Mouse (Mus musculus) ovary, postnatal 10 days (tissue): ENCODE measurements around the gene Tmem135.
A peak's percentile ranks its signal among the peaks of the same experiment; 100 is the strongest.

Experiments
- DNase-seq: peaks from one replicate; pipeline ENCODE4 v3.0.0; 2022; ENCODE audit warnings: low spot score

Tmem135 gene

GRCm38 (mm10) chr7:89417707-89418106, 13.7 kb upstream of the Tmem135 start:
- no peak for DNase-seq

DNA sequence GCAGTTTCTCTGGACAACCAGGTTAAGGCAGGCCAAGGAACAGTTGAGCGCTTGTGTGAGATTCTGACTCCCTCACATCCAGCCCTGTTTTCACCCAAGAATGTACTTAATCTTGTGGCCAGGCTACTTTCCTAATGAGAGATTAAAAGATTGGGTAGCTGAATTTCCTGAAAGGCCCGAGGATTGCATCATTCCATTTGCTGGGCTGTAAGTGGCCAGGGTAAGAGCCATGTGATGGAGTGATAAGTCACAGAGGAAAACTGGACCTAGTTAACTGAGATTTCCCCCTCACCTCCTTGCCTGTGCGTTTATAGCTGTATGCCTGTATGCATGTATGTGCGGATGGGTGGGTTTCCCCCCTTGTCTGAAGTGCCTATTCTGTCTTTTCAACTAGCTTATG, 12.0 kb upstream of the Tmem135 start:
- DNase-seq = no peak

DNA sequence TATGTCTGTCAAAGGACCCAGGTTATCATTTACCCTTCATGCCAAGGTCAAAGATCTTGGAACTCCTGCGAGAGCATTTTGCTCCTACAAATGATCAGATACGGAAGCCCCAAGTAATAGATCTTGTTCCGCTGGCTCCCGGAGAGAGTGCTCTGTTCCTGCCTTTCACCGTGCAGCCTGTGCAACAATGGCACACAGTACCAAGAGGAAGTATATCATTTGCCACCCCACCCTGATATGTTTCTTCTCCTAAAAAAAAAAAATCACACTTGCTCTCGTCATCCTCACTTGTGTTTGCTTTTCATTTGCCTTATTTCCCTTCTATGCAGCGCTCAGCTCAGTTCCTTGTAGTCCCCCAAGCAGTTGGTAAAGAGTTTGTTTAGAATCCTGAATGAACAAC, 8.1 kb upstream of the Tmem135 start:
- no peak for DNase-seq

- no peak for DNase-seq
These were observed 7.3 kb upstream of the Tmem135 start for GRCm38 (mm10) chr7:89411346-89411745.

DNA sequence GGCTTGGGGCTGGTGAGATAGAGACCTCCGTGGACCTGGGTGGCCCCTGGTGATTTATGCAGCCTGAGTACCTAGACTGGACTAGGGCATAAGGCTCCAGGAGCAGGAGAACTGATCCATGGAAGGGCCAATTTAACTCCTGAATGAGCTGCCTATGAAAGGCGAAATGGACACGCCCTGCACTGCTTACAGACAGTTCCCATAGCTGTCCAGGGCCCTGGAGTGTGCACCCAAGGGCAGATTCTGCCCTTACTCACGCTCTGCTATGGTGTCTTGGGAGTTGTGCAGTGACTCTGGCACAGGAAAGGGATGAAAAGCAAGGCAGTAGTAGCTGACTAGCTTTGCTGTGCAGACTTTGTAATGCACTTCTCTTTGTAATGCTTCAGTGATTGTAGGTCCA, 6.3 kb upstream of the Tmem135 start:
- no peak for DNase-seq

DNA sequence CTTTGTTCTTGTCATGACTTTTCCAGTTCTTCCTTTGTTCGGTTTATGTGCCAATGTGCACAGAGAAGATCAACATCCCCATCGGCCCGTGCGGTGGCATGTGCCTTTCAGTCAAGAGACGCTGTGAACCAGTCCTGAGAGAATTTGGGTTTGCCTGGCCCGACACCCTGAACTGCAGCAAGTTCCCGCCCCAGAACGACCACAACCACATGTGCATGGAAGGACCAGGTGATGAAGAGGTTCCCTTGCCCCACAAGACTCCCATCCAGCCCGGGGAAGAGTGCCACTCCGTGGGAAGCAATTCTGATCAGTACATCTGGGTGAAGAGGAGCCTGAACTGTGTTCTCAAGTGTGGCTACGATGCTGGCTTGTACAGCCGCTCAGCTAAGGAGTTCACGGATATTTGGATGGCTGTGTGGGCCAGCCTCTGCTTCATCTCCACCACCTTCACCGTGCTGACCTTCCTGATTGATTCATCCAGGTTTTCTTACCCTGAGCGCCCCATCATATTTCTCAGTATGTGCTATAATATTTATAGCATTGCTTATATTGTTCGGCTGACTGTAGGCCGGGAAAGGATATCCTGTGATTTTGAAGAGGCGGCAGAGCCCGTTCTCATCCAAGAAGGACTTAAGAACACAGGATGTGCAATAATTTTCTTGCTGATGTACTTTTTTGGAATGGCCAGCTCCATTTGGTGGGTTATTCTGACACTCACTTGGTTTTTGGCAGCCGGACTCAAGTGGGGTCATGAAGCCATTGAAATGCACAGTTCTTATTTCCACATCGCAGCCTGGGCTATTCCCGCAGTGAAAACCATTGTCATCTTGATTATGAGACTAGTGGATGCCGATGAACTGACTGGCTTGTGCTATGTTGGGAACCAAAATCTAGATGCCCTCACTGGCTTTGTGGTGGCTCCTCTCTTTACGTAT, 3.3 kb upstream of the Tmem135 start:
- DNase-seq = no peak

GRCm38 (mm10) chr7:89406011-89406410, 2.0 kb upstream of the Tmem135 start:
- DNase-seq = no peak

- DNase-seq = no peak
These were observed 865 bp upstream of the Tmem135 start for GRCm38 (mm10) chr7:89404734-89405440.

DNA sequence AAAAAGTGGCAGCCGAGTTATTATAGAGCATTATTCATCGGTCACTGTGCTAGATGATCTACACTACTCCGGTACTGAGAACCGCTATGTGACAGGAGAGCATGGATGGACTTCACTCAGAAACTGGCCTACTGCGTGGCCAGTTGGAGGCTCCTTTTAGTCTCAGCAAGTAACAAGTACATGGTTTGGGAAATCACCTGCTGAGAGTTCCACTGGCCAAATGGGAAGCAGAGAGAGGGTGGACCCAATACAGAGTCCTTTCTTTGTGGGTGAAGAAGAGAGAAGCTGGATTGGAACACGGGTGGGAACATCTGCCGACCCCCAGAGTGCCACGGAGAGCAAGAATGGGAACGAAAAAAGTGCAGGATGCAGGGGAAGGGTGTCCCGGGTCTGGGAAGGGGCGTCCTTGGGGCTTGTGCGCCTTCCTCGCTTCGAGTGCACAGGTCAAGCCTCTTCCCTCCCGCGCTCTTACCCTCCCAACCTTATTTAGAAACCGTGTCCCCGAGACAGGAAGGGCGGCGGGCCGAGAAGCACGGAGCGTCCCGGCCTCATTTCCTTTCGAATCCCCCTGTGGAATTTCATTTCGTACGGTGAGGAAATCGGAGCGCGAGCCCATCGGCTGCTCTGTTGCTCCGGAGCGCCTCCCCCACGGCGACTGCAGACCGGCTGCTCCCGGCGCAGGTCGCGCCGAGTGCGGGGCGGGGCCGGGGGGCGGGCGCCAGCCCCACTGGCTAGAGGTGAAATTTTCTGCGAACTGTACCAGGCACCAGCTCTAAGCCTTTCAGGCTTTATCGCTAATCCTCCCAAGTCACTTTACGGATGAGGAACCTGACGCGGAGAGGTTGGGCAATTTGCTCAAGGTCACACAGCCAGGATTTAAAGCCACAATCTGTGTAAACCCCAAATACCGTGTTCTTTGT, 709 bp downstream of the Tmem135 start:
- DNase-seq = peak; percentile 49

DNA sequence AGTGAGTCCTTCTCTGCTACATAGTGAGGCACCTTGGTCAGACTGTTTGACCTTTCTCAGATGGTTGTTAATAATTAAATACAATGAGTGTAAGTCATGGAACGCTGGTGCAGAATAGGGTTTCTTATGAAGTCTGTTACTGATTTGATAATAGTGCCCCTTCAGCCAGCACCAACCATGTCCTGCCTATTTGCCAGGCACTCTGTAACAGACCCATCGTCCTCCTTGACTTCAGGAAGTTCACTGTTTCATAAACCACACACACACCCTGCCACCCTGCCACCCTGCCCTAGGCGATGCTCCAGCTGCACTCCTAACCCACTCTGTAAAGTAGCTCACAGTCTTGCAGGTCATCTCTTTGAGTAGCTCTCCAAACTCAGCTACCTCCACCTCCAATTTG, 2.1 kb downstream of the Tmem135 start:
- DNase-seq = no peak

DNA sequence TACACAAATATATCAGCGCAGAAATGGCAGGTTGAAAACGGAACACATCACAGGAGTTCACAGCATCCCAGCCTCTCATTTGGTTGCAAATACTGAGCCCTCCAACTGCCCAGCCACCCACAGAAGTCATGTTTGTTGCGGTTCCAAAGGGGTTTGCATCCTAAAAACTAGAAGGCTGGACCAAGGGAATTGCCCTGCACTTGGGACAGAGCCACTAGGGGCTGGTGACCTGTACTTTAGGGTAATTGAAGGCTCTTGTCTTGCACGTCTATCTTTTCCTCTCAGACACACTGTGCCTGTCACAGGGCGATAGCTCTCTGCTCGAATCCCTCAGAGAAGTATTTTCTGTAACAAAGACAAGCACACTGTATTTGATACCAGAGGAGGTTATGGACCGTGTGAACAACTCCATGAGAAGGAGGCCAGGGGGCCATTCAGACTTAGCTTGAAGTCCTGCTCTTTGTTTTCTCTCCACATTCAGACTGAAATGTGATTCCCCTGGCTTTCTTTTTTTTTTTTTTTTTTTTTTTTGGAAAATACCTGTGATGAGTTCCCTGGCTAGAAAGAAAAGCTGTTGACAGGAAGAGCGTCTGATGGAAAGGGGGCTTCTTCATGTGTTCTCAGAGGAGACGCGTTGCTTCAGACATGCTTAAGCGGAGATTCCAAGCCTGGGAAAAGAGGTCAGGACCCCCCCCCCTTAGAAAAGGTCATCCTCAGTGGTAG, 2.7 kb downstream of the Tmem135 start:
- DNase-seq = no peak

- DNase-seq = no peak
These were observed 3.3 kb downstream of the Tmem135 start for GRCm38 (mm10) chr7:89400721-89401120.

GRCm38 (mm10) chr7:89397837-89398534, 6.0 kb downstream of the Tmem135 start:
- DNase-seq = no peak

- DNase-seq = no peak
These were observed 7.6 kb downstream of the Tmem135 start for GRCm38 (mm10) chr7:89396386-89396785.

DNA sequence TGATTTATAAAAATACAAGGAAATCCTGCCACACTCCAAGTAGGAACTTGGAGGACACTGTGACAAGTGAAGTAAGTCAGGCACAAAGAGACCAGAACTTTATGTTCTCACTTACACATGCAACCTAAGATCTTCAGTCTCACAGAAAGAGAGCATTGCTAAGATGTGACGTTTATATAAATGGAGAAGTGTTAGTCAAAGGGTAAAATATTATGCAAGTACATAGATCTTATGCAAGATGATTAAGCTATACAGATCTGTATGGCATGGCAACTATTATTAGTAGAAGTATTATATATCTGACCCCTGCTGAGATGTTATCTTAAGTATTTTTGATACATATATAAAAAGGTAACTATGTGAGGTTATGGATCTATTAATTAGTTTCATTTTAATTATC, 8.6 kb downstream of the Tmem135 start:
- DNase-seq = no peak

- no peak for DNase-seq
These were observed 11.2 kb downstream of the Tmem135 start for GRCm38 (mm10) chr7:89392825-89393224.

GRCm38 (mm10) chr7:89392388-89392787, 11.6 kb downstream of the Tmem135 start:
- no peak for DNase-seq

DNA sequence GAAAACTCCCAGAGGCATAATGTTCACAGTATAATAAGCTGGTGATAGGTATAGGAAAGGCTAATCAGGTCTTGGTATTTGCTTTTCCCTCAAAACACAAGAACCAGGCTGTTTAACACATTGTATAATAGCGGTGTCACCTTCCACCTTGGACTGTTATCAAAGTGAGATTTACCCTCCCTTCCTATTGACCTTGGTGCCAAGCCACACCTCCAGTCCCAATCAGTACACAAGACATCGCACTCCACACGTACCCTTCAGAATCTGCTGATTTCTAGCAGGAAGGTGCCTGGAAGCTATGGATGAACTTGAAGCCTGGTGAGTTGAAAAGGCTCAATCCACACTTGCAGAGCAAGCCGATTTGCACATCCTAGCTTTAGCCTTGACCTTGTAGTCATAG, 12.2 kb downstream of the Tmem135 start:
- DNase-seq = no peak

- DNase-seq = no peak
These were observed 12.7 kb downstream of the Tmem135 start for GRCm38 (mm10) chr7:89391281-89391680.

- no peak for DNase-seq
These were observed 13.4 kb downstream of the Tmem135 start for GRCm38 (mm10) chr7:89390660-89391059.

GRCm38 (mm10) chr7:89388981-89389380, 15.0 kb downstream of the Tmem135 start:
- DNase-seq = no peak
